Mouse (Mus musculus): ENCODE results near the gene Ptgis. TPM values are rescaled to one million over a fixed set of nuclear protein-coding genes. Genes with fewer than 3 reads are reported as not detected.

Gene Ptgis
- polyA plus RNA-seq, 1 experiment from 2014 or later, result 4.9 TPM

- Histone ChIP-seq H3K4me2 (replicated peaks) (no peak overlapping the region), H3K4me3 (replicated peaks; ENCODE audit: low read length) (no peak overlapping the region), H3K36me3 (replicated peaks; ENCODE audit: control insufficient read depth, insufficient read depth) (no peaks in the 10 kb centered on the region), H3K9me3 (ENCODE audit: control insufficient read depth, low read length) (no peaks in the 10 kb centered on the region), H3K9ac (no peak overlapping the region), H3K4me1 (replicated peaks; ENCODE audit: control insufficient read depth, insufficient read depth, low read length) (no peaks in the 10 kb centered on the region), H3K27ac (no peak overlapping the region), H3K27me3 (ENCODE audit: control insufficient read depth, insufficient read depth, low read length) (no peaks in the 10 kb centered on the region)
- WGBS, result 23% methylated on average over 7 of the region's 7 CpGs
- DNase-seq (ENCODE audit: low spot score), result peak; percentile 79
- no peak for ATAC-seq (ENCODE audit: low FRiP score)
Measured at GRCm38 (mm10) chr2:167222152-167222551, 18.3 kb downstream of the Ptgis start.

DNA sequence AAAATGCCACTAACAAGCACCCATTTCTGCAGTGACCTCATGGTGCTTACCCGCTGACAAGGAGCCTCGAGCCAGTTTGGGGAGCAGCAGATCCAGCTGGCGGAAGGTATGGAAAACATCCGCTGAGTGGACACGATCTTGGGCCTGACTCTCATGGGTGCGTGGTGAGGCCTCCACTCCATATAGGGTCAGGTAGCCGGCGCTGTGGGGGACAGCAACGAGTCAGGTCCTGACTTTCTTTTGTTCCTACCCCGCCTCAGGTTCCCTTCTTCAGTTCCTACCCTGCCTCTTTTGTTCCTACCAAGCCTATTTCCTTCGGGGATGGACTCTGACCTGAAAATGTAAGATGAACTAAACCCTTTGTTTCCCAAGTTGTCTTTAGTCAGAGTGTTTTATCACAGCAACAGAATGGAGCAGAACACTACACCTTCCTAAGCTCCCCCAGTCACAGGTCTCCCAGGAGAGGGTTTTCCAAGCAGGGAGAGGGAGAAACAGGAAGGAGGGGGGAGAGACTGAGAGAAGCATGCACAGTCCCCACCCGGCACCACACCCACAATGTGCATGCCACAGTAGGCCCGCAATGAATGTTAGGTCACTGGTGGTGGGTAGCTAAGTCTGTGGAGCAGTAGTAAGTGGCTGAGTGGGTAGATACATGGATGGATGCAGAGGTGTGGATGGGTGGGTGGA lies 19.1 kb downstream of the Ptgis start:
- Histone ChIP-seq H3K27ac (no peak overlapping the region), H3K36me3 (replicated peaks; ENCODE audit: control insufficient read depth, insufficient read depth) (no peaks in the 10 kb centered on the region), H3K4me1 (replicated peaks; ENCODE audit: control insufficient read depth, insufficient read depth, low read length) (no peaks in the 10 kb centered on the region), H3K9ac (no peak overlapping the region), H3K9me3 (ENCODE audit: control insufficient read depth, low read length) (no peaks in the 10 kb centered on the region), H3K4me3 (replicated peaks; ENCODE audit: low read length) (no peak overlapping the region), H3K27me3 (ENCODE audit: control insufficient read depth, insufficient read depth, low read length) (no peaks in the 10 kb centered on the region), H3K4me2 (replicated peaks) (no peak overlapping the region)
- 88% methylated on average over 13 of the region's 13 CpGs for WGBS
- DNase-seq (ENCODE audit: low spot score) (no peak), ATAC-seq (ENCODE audit: low FRiP score) (no peak)

- H3K9me3 ChIP-seq (ENCODE audit: control insufficient read depth, low read length), result no peaks in the 10 kb centered on the region
- H3K27ac ChIP-seq, result no peak overlapping the region
- no peak overlapping the region for H3K4me2 ChIP-seq (replicated peaks)
- DNase-seq (ENCODE audit: low spot score) (no peak), ATAC-seq (ENCODE audit: low FRiP score) (no peak)
- H3K9ac ChIP-seq, result no peak overlapping the region
- 88% methylated on average over 5 of the region's 5 CpGs for WGBS
- H3K36me3 ChIP-seq (replicated peaks; ENCODE audit: control insufficient read depth, insufficient read depth), result no peaks in the 10 kb centered on the region
- no peak overlapping the region for H3K4me3 ChIP-seq (replicated peaks; ENCODE audit: low read length)
- H3K27me3 ChIP-seq (ENCODE audit: control insufficient read depth, insufficient read depth, low read length), result no peaks in the 10 kb centered on the region
- H3K4me1 ChIP-seq (replicated peaks; ENCODE audit: control insufficient read depth, insufficient read depth, low read length), result no peaks in the 10 kb centered on the region
Measured at GRCm38 (mm10) chr2:167220736-167221135, 19.7 kb downstream of the Ptgis start.

DNA sequence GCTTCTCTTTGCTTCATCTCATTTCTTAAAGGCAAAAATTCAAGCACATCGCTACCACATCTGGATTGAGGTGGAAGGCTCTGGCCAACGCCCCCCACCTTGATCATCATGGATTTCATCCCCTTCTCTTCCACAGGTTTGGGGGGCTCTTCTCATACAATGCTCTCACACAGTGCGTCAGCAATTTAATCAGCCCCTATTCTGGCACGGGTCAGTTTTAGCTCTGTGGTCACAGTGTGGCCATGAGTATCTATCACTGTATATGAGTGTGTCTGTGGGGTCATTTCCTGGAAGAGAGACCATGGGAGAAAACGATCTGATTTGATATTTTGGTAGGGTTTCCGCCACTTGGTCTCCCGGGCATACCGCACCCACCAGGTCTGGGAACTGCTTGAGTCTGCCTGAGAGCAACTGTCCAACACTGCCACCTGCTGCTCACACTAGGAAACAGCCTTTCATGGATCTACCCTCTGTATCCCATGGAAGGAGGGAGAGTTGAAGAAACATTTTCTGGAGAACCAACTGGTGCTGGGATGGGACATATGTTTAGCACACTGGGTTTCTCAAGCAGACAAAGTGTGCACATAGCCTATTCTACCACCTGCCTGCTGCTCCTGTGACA lies 21.1 kb downstream of the Ptgis start:
- DNase-seq (ENCODE audit: low spot score) (peak; percentile 93), ATAC-seq (ENCODE audit: low FRiP score) (peak; percentile 85)
- Histone ChIP-seq H3K4me1 (replicated peaks; ENCODE audit: control insufficient read depth, insufficient read depth, low read length) (no peaks in the 10 kb centered on the region), H3K27me3 (ENCODE audit: control insufficient read depth, insufficient read depth, low read length) (no peaks in the 10 kb centered on the region), H3K9me3 (ENCODE audit: control insufficient read depth, low read length) (no peaks in the 10 kb centered on the region), H3K36me3 (replicated peaks; ENCODE audit: control insufficient read depth, insufficient read depth) (no peaks in the 10 kb centered on the region), H3K4me3 (replicated peaks; ENCODE audit: low read length) (no peak overlapping the region), H3K27ac (no peak overlapping the region), H3K4me2 (replicated peaks) (no peak overlapping the region; the same call in 1 of the 2 replicates), H3K9ac (no peak overlapping the region)
- 51% methylated on average over 8 of the region's 8 CpGs for WGBS

- no peaks in the 10 kb centered on the region for H3K9me3 ChIP-seq (ENCODE audit: control insufficient read depth, low read length)
- H3K36me3 ChIP-seq (replicated peaks; ENCODE audit: control insufficient read depth, insufficient read depth), result no peaks in the 10 kb centered on the region
- H3K27me3 ChIP-seq (ENCODE audit: control insufficient read depth, insufficient read depth, low read length), result no peaks in the 10 kb centered on the region
- no peaks in the 10 kb centered on the region for H3K4me1 ChIP-seq (replicated peaks; ENCODE audit: control insufficient read depth, insufficient read depth, low read length)
- 98% methylated on average over 12 of the region's 12 CpGs for WGBS
- DNase-seq (ENCODE audit: low spot score) (no peak), ATAC-seq (ENCODE audit: low FRiP score) (no peak)
- no peak overlapping the region for H3K4me3 ChIP-seq (replicated peaks; ENCODE audit: low read length)
- no peak overlapping the region for H3K9ac ChIP-seq
- H3K4me2 ChIP-seq (replicated peaks), result no peak overlapping the region
- H3K27ac ChIP-seq, result no peak overlapping the region
Measured at GRCm38 (mm10) chr2:167213666-167214065, 26.7 kb downstream of the Ptgis start.

DNA sequence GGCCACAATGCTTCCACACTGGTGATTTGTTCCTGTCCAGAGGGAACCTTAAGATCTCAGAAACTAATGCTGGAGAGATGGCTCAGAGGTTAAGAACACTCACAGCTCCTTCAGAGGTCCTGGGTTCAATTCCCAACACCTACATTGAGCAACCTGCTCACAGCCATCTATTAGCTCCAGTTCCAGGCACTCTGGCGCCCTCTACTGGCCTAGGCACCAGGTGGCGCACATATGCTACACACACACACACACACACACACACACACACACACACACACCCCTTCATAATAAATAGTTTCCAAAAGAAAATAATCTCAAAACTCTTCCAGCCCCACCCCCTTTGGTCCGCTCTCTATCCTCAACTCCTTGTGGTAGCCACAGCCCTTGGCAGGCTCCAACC lies 27.3 kb downstream of the Ptgis start:
- WGBS, result 98% methylated on average over 3 of the region's 3 CpGs

DNA sequence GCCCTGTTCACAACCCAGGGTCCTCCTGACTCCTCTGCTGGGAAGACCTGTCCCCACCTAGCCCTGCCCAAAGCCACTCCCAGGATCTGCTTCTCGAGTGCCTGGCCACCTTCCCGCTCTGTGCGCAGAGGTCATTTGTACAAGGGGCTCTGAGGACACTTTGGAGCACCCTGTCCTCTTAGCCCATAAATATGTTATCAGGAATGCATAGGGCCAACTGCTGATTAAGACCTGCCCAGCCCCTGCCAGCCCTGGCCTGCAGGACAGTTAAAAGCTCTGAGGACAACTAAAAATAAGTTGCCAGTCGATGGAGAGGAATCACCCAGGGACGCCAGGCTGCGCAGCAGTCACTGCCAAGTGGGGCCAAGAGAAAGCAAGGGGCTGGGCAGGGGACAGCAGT lies 27.9 kb downstream of the Ptgis start:
- no peak overlapping the region for H3K9ac ChIP-seq
- 94% methylated on average over 6 of the region's 6 CpGs for WGBS
- no peak for ATAC-seq (ENCODE audit: low FRiP score)
- H3K4me1 ChIP-seq (replicated peaks; ENCODE audit: control insufficient read depth, insufficient read depth, low read length), result no peaks in the 10 kb centered on the region
- no peaks in the 10 kb centered on the region for H3K9me3 ChIP-seq (ENCODE audit: control insufficient read depth, low read length)
- no peaks in the 10 kb centered on the region for H3K36me3 ChIP-seq (replicated peaks; ENCODE audit: control insufficient read depth, insufficient read depth)
- no peak for DNase-seq (ENCODE audit: low spot score)
- H3K27ac ChIP-seq, result no peak overlapping the region
- no peaks in the 10 kb centered on the region for H3K27me3 ChIP-seq (ENCODE audit: control insufficient read depth, insufficient read depth, low read length)
- no peak overlapping the region for H3K4me3 ChIP-seq (replicated peaks; ENCODE audit: low read length)
- no peak overlapping the region for H3K4me2 ChIP-seq (replicated peaks)

More for the DNA sequence above, 27.3 kb downstream of the Ptgis start:
- no peaks in the 10 kb centered on the region for H3K4me1 ChIP-seq (replicated peaks; ENCODE audit: control insufficient read depth, insufficient read depth, low read length)
- H3K9ac ChIP-seq, result no peak overlapping the region
- DNase-seq (ENCODE audit: low spot score), result no peak
- no peak overlapping the region for H3K4me3 ChIP-seq (replicated peaks; ENCODE audit: low read length)
- no peaks in the 10 kb centered on the region for H3K9me3 ChIP-seq (ENCODE audit: control insufficient read depth, low read length)
- no peaks in the 10 kb centered on the region for H3K36me3 ChIP-seq (replicated peaks; ENCODE audit: control insufficient read depth, insufficient read depth)
- no peak overlapping the region for H3K4me2 ChIP-seq (replicated peaks)
- ATAC-seq (ENCODE audit: low FRiP score), result no peak
- no peaks in the 10 kb centered on the region for H3K27me3 ChIP-seq (ENCODE audit: control insufficient read depth, insufficient read depth, low read length)
- no peak overlapping the region for H3K27ac ChIP-seq

- DNase-seq (ENCODE audit: low spot score) (no peak), ATAC-seq (ENCODE audit: low FRiP score) (no peak)
- no peak overlapping the region for H3K27ac ChIP-seq
- no peaks in the 10 kb centered on the region for H3K27me3 ChIP-seq (ENCODE audit: control insufficient read depth, insufficient read depth, low read length)
- no peak overlapping the region for H3K4me2 ChIP-seq (replicated peaks)
- no peak overlapping the region for H3K4me3 ChIP-seq (replicated peaks; ENCODE audit: low read length)
- H3K9me3 ChIP-seq (ENCODE audit: control insufficient read depth, low read length), result no peaks in the 10 kb centered on the region
- H3K9ac ChIP-seq, result no peak overlapping the region
- 93% methylated on average over 3 of the region's 3 CpGs for WGBS
- no peaks in the 10 kb centered on the region for H3K36me3 ChIP-seq (replicated peaks; ENCODE audit: control insufficient read depth, insufficient read depth)
- H3K4me1 ChIP-seq (replicated peaks; ENCODE audit: control insufficient read depth, insufficient read depth, low read length), result no peaks in the 10 kb centered on the region
Measured at GRCm38 (mm10) chr2:167212089-167212488, 28.3 kb downstream of the Ptgis start.

DNA sequence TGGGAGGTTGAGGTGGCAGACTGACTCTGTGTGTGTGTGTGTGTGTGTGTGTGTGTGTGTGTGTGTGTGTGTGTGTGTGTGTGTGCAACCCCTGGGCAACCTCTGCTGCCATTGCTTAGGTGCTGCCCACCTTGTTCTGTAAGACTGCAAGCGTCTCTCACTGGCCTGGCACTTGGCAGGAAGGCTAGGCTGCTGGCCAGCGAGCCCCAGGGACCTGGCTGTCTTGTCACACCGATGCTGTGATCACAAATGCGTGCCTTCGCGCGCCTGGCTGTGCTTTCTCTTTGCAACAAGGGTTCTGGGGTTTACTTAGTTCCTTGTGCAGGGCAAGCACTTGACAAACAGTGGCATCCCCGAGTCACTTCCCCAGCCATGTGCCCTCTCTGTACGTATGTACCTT lies 30.5 kb downstream of the Ptgis start:
- no peak for DNase-seq (ENCODE audit: low spot score)
- 72% methylated on average over 9 of the region's 9 CpGs for WGBS

More for the DNA sequence above, 30.5 kb downstream of the Ptgis start:
- no peaks in the 10 kb centered on the region for H3K4me1 ChIP-seq (replicated peaks; ENCODE audit: control insufficient read depth, insufficient read depth, low read length)
- H3K4me2 ChIP-seq (replicated peaks), result no peak overlapping the region
- H3K36me3 ChIP-seq (replicated peaks; ENCODE audit: control insufficient read depth, insufficient read depth), result no peaks in the 10 kb centered on the region
- no peak overlapping the region for H3K27ac ChIP-seq
- no peaks in the 10 kb centered on the region for H3K27me3 ChIP-seq (ENCODE audit: control insufficient read depth, insufficient read depth, low read length)
- no peak overlapping the region for H3K4me3 ChIP-seq (replicated peaks; ENCODE audit: low read length)
- H3K9me3 ChIP-seq (ENCODE audit: control insufficient read depth, low read length), result no peaks in the 10 kb centered on the region
- H3K9ac ChIP-seq, result no peak overlapping the region
- ATAC-seq (ENCODE audit: low FRiP score), result no peak
